Mouse (Mus musculus) neutrophil, adult 65 days (primary cell): ENCODE measurements around the gene Ankrd35. TPM values are rescaled to one million over a fixed set of nuclear protein-coding genes. Genes with fewer than 3 reads are reported as not detected.

Experiments
- total RNA-seq: library from RNA; stranded (reverse); gene quantifications from 2 replicates; pipeline ENCODE4 v1.2.4, GENCODE M21; 2023

Ankrd35 gene
- total RNA-seq, result not detected in 2 replicates

GRCm38 (mm10) chr3:96669727-96670468 lies at the start of gene Ankrd35:
TSS of gene Ankrd35 (plus strand) at chr3:96670131.

GRCm38 (mm10) chr3:96629729-96630600 lies 40.0 kb upstream of the Ankrd35 start, which contains the start of gene Rbm8a:
TSS of gene Rbm8a (plus strand) at chr3:96629933.

GRCm38 (mm10) chr3:96634928-96635879 lies 34.7 kb upstream of the Ankrd35 start, which contains the start of the genes Pex11b and Gm42957:
TSS of gene Pex11b (plus strand) at chr3:96635376.
TSS of gene Gm42957 (plus strand) at chr3:96635474.

GRCm38 (mm10) chr3:96645018-96645649 lies 24.8 kb upstream of the Ankrd35 start, which contains the start of gene Itga10:
TSS of gene Itga10 (plus strand) at chr3:96645584.

GRCm38 (mm10) chr3:96696198-96696765 lies 26.4 kb downstream of the Ankrd35 start, which contains the start of gene Pias3:
TSS of gene Pias3 (plus strand) at chr3:96696384.

GRCm38 (mm10) chr3:96707903-96708683 lies 38.2 kb downstream of the Ankrd35 start, which contains the start of gene Nudt17:
TSS of gene Nudt17 (minus strand) at chr3:96708562.

GRCm38 (mm10) chr3:96727343-96727827 lies 57.5 kb downstream of the Ankrd35 start, which contains the start of the genes Polr3c and Rnf115:
TSS of gene Polr3c (minus strand) at chr3:96727628.
TSS of gene Rnf115 (plus strand) at chr3:96727664.

Other genes starting within 250 kb of the Ankrd35 start
- gene BC107364, start 217.8 kb upstream of the Ankrd35 start, total RNA-seq, result not detected in 2 replicates
- not detected in 2 replicates for gene Hfe2, start 145.0 kb upstream of the Ankrd35 start, total RNA-seq
- gene Txnip, start 112.2 kb upstream of the Ankrd35 start, total RNA-seq, result 874 and 982 TPM in 2 replicates
- gene Gm16253, start 93.1 kb upstream of the Ankrd35 start, total RNA-seq, result 0.82 TPM in 1 of 2 replicates, not detected in the other
- 13.5 and 16.6 TPM in 2 replicates for gene Polr3gl, start 76.0 kb upstream of the Ankrd35 start, total RNA-seq
- gene Ankrd34a, start 73.5 kb upstream of the Ankrd35 start, total RNA-seq, result not detected in 2 replicates
- 0.41 and 0.68 TPM in 2 replicates for gene Lix1l, start 69.0 kb upstream of the Ankrd35 start, total RNA-seq
- gene Rbm8a, start 40.2 kb upstream of the Ankrd35 start, total RNA-seq, result 52.4 and 66.7 TPM in 2 replicates
- gene Pex11b, start 34.8 kb upstream of the Ankrd35 start, total RNA-seq, result 9.8 and 10.4 TPM in 2 replicates
- not detected in 2 replicates for gene Gm42957, start 34.7 kb upstream of the Ankrd35 start, total RNA-seq
- 0.47 and 0.84 TPM in 2 replicates for gene Itga10, start 24.5 kb upstream of the Ankrd35 start, total RNA-seq
- 35.0 and 35.4 TPM in 2 replicates for gene Pias3, start 26.3 kb downstream of the Ankrd35 start, total RNA-seq
- gene Nudt17, start 38.4 kb downstream of the Ankrd35 start, total RNA-seq, result 0.88 and 1.3 TPM in 2 replicates
- gene Polr3c, start 57.5 kb downstream of the Ankrd35 start, total RNA-seq, result 33.7 and 44.1 TPM in 2 replicates
- gene Rnf115, start 57.5 kb downstream of the Ankrd35 start, total RNA-seq, result 62.1 and 69.5 TPM in 2 replicates
- not detected in 2 replicates for gene Pdzk1, start 159.2 kb downstream of the Ankrd35 start, total RNA-seq
- not detected in 2 replicates for gene Cd160, start 159.2 kb downstream of the Ankrd35 start, total RNA-seq
- 0.88 TPM in 1 of 2 replicates, not detected in the other for gene Gja5, start 234.6 kb downstream of the Ankrd35 start, total RNA-seq
- 6.1 and 6.4 TPM in 2 replicates for gene Gpr89, start 235.2 kb downstream of the Ankrd35 start, total RNA-seq